Mouse (Mus musculus): ENCODE data around the gene Coro2b. TPM values are rescaled to one million over a fixed set of nuclear protein-coding genes. Genes with fewer than 3 reads are reported as not detected.

The Coro2b gene
- polyA plus RNA-seq (2015; fragmentation: Nextera tagmentation; extraction: Ambion mirVana) = 41.5 and 43.8 TPM in 2 replicates

DNA sequence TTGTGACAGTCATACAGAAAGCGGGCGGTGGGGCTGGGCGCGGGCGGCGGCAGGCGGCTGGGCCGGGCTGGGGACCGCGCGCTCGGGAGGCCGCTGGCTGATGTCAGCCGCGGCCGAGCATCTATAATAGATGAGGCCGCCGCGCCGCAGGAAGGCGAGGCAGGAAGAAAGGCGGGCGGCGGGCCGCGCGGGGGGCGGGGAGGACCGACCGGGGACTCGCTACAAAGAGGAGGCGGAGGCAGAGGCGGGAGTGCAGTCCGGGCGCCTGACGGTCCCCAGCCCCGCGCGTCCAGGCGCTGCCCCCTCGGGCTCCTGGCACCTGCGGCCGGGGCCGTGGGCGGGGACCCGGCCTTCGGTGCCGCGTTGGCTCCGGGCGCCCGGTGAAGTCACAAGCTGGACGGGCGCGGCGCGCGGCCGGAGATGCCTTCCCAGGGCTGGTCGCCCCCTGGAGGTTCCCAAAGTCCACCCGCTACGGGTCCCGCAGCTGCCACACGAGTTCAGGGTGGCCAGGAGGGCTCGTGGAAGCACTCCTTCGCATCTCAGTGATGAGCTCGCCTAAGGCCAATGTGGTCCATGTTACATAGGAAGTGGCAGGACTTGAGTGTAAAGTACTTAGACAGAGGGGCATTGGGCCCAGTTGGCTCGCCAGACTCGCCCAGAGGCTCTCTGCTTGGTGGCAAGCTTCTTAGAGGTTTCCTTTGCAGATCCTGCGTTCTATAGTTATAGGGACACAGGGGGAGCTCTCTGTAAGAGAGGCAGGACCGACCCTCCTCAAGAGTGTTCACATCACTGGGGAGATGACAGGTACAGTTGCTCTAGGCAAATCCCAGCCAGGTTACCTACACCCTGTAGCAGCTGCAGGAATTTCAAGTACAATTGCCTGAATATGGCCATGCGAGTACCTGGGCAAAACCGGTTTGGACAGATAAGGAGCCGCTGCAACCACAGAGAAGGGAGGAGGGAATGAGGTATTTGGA, at the start of gene Coro2b:
TSS of gene Coro2b (minus strand) at position 390 of the 977 bp plus-strand sequence.
- peak; percentile 40 for ATAC-seq (ENCODE audit: low read depth)
- H3K4me2 ChIP-seq = peak within 1 kb of the TSS; percentile 81
- H3K27me3 ChIP-seq = no peaks in the 10 kb centered on the region
- no peaks in the 10 kb centered on the region for H3K36me3 ChIP-seq
- H3K4me1 ChIP-seq (replicated peaks) = peaks cover 92% of the 10 kb centered on the region
- H3K27ac ChIP-seq (replicated peaks) = peak within 1 kb of the TSS; percentile 98
- H3K9ac ChIP-seq = peak within 1 kb of the TSS; percentile 93
- no peaks in the 10 kb centered on the region for H3K9me3 ChIP-seq
- WGBS = 2% methylated on average over 71 of the region's 74 CpGs
- H3K4me3 ChIP-seq = peak within 1 kb of the TSS; percentile 72

DNA sequence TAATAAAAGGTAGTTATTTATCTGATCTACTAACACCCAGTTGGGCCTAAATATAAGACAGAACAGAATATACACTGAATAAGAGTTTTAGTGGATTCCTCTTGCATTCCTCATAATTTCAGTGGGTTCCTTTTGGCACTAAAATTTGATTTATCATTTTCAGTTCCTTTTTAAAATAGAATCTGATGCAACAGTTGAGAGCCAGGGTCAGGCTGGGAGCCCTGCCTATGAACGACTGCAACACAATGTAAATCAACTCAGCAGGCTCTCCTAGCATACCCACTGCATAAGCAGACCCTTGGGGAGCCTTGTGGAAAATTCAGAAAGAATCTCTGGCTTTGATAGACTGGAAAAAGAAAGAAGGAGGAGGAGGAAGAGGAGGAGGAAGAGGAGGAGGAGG, 40.7 kb upstream of the Coro2b start:
- Histone ChIP-seq H3K36me3 (no peaks in the 10 kb centered on the region), H3K9me3 (no peaks in the 10 kb centered on the region), H3K27ac (replicated peaks) (no peak overlapping the region), H3K27me3 (no peaks in the 10 kb centered on the region), H3K4me3 (no peak overlapping the region), H3K4me1 (replicated peaks) (no peaks in the 10 kb centered on the region), H3K4me2 (no peak overlapping the region), H3K9ac (no peak overlapping the region)
- 51% methylated on average over 1 of the region's 1 CpGs for WGBS
- no peak for ATAC-seq (ENCODE audit: low read depth)

- Histone ChIP-seq H3K27ac (replicated peaks) (no peak overlapping the region), H3K36me3 (no peaks in the 10 kb centered on the region), H3K4me1 (replicated peaks) (no peaks in the 10 kb centered on the region), H3K9me3 (0 out of 2 replicates have a peak, but pooled peaks cover 8% of the 10 kb centered on the region), H3K9ac (no peak overlapping the region), H3K27me3 (no peaks in the 10 kb centered on the region), H3K4me2 (no peak overlapping the region), H3K4me3 (no peak overlapping the region)
- 90% methylated on average over 6 of the region's 6 CpGs for WGBS
- ATAC-seq (ENCODE audit: low read depth) = no peak
Measured at GRCm38 (mm10) chr9:62569121-62569520, 32.3 kb upstream of the Coro2b start.

DNA sequence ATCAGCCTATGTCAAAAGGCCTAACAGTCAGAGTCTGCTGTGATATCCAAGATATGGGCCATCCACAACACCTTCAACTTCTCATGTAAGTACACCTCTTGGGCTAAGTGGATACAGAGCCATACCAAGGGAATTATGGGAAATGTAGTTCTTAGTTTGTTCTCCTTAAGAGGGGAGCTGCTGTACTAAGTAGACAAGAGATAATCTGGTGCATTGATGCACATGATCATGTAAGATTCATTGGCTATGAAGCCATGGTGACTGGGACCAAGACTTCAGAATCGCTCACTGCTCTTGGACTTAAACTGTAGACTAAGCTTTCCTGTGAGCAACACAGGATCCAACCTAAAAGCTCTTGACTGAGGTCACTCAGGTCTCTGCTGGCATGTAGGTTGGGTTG, 31.0 kb upstream of the Coro2b start:
- Histone ChIP-seq H3K4me3 (no peak overlapping the region), H3K4me1 (replicated peaks) (no peaks in the 10 kb centered on the region), H3K36me3 (no peaks in the 10 kb centered on the region), H3K27ac (replicated peaks) (no peak overlapping the region), H3K9ac (no peak overlapping the region), H3K27me3 (no peaks in the 10 kb centered on the region), H3K9me3 (0 out of 2 replicates have a peak, but pooled peaks cover 8% of the 10 kb centered on the region), H3K4me2 (no peak overlapping the region)
- no peak for ATAC-seq (ENCODE audit: low read depth)
- WGBS = 89% methylated on average over 1 of the region's 1 CpGs

- Histone ChIP-seq H3K36me3 (no peaks in the 10 kb centered on the region), H3K9me3 (0 out of 2 replicates have a peak, but pooled peaks cover 8% of the 10 kb centered on the region), H3K4me1 (replicated peaks) (no peaks in the 10 kb centered on the region), H3K27ac (replicated peaks) (no peak overlapping the region), H3K4me3 (no peak overlapping the region), H3K9ac (no peak overlapping the region), H3K27me3 (no peaks in the 10 kb centered on the region), H3K4me2 (no peak overlapping the region)
- WGBS = 89% methylated on average over 6 of the region's 6 CpGs
- no peak for ATAC-seq (ENCODE audit: low read depth)
Measured at GRCm38 (mm10) chr9:62562236-62562635, 25.4 kb upstream of the Coro2b start.

DNA sequence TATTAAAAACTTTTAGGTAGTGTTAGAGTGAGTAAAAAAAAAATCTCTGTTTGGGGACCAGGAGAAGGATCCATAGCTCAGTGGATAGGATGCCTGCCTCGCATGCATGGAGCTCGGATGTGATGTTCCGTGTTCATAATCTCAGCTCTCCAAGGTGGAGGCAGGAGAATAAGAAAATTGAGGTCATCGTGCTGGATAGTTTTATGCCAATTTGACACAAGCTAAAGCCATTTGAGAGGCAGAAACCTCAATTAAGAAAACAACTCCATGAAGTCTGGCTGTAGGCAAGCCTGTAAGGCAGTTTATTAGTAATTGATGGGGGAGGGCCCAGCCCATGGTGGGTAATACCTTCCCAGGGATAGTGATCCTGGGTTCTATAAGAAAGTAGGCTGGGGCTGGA, 23.6 kb upstream of the Coro2b start:
- WGBS = 93% methylated on average over 4 of the region's 4 CpGs

GRCm38 (mm10) chr9:62560006-62560405, 23.2 kb upstream of the Coro2b start:
- ATAC-seq (ENCODE audit: low read depth) = no peak
- no peak overlapping the region for H3K4me3 ChIP-seq
- WGBS = 76% methylated on average over 5 of the region's 5 CpGs

More for the DNA sequence above, 23.6 kb upstream of the Coro2b start:
- ATAC-seq (ENCODE audit: low read depth) = no peak
- H3K9me3 ChIP-seq = 0 out of 2 replicates have a peak, but pooled peaks cover 7% of the 10 kb centered on the region
- H3K27ac ChIP-seq (replicated peaks) = no peak overlapping the region
- H3K27me3 ChIP-seq = no peaks in the 10 kb centered on the region
- H3K36me3 ChIP-seq = no peaks in the 10 kb centered on the region
- no peak overlapping the region for H3K4me2 ChIP-seq
- no peak overlapping the region for H3K9ac ChIP-seq
- H3K4me1 ChIP-seq (replicated peaks) = no peaks in the 10 kb centered on the region
- H3K4me3 ChIP-seq = no peak overlapping the region

DNA sequence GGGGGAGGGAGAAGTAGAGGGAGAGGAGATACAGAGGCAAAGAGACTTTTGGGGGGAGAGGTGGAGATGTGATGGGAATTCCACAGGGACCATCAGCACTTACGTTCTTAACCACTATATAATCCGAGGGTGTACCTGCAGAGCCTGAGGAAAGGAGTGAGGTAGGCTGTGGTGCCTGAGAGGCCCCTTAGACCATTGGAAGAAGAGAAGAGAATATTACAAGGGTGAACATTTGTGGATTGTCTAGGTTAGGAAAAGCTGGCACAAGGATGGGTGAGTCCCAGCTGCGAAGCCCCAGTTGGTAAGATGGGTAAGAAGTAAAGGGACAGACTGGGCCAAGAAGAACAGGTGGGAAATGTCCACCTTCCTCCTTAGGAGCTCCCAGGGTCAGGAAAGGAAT, 22.6 kb upstream of the Coro2b start:
- WGBS = 84% methylated on average over 3 of the region's 3 CpGs
- no peak overlapping the region for H3K4me2 ChIP-seq
- H3K9me3 ChIP-seq = no peaks in the 10 kb centered on the region
- H3K4me1 ChIP-seq (replicated peaks) = peaks cover 9% of the 10 kb centered on the region
- no peak overlapping the region for H3K9ac ChIP-seq
- H3K4me3 ChIP-seq = no peak overlapping the region
- no peak overlapping the region for H3K27ac ChIP-seq (replicated peaks)
- no peaks in the 10 kb centered on the region for H3K36me3 ChIP-seq
- no peaks in the 10 kb centered on the region for H3K27me3 ChIP-seq
- no peak for ATAC-seq (ENCODE audit: low read depth)

More at GRCm38 (mm10) chr9:62560006-62560405, 23.2 kb upstream of the Coro2b start:
- H3K9me3 ChIP-seq = 0 out of 2 replicates have a peak, but pooled peaks cover 2% of the 10 kb centered on the region
- no peaks in the 10 kb centered on the region for H3K36me3 ChIP-seq
- H3K9ac ChIP-seq = no peak overlapping the region
- H3K27ac ChIP-seq (replicated peaks) = no peak overlapping the region
- H3K4me1 ChIP-seq (replicated peaks) = peaks cover 4% of the 10 kb centered on the region
- no peak overlapping the region for H3K4me2 ChIP-seq
- no peaks in the 10 kb centered on the region for H3K27me3 ChIP-seq

GRCm38 (mm10) chr9:62558058-62558457, 21.2 kb upstream of the Coro2b start:
- Histone ChIP-seq H3K9ac (no peak overlapping the region), H3K9me3 (no peaks in the 10 kb centered on the region), H3K36me3 (no peaks in the 10 kb centered on the region), H3K4me2 (no peak overlapping the region), H3K27ac (replicated peaks) (no peak overlapping the region), H3K27me3 (no peaks in the 10 kb centered on the region), H3K4me1 (replicated peaks) (peaks cover 22% of the 10 kb centered on the region), H3K4me3 (no peak overlapping the region)
- WGBS = 91% methylated on average over 8 of the region's 8 CpGs
- no peak for ATAC-seq (ENCODE audit: low read depth)

DNA sequence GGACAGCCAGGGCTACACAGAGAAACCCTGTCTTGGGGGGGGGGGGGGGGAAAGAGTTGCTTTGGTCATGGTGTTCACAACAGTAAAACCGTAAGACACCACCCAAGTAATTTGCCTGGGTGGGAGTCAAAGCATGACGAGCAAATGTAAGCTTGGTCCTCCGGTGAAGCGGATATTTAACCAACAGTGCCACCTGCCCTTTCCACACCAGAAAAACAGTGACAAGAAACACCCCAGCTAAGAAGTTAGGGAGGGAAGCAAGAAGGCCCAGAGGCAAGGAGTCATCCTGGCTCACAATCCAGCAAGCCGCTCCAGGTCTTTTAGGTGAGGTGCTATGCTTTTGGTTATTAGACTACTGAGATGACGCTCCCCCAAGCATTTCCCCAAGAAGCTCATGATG, 19.9 kb upstream of the Coro2b start:
- Histone ChIP-seq H3K36me3 (no peaks in the 10 kb centered on the region), H3K9me3 (no peaks in the 10 kb centered on the region), H3K9ac (no peak overlapping the region), H3K27me3 (no peaks in the 10 kb centered on the region), H3K4me3 (no peak overlapping the region), H3K4me1 (replicated peaks) (peaks cover 22% of the 10 kb centered on the region), H3K4me2 (no peak overlapping the region), H3K27ac (replicated peaks) (no peak overlapping the region)
- WGBS = 90% methylated on average over 6 of the region's 6 CpGs
- no peak for ATAC-seq (ENCODE audit: low read depth)

DNA sequence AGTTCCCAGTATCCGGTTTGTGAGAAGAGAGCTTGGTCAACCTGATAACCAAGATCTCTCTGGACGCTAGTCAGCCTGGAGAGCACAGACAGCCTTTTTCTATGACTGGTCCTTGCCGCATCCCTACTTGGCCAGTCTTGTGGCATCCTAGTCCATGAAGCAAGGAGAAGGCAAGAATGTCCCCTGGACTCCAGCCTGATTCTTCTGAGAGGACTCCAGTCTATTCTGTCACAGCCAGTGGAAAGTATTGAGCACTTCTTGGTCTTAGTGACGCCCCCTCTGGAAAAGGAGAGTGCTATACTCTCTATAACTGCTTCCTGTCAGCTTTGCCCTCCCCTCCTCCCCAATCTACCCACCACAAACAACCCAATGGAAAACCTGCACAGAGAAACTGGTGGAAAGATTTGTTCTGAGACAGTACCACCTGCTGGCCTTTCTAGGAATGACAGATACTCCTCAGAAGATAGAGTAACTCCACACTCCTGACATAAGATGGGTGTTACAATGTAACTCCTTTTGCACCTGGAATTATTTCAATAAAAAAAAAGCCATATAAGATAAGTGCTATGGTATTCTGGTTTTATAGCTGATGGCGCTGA, 18.5 kb upstream of the Coro2b start:
- 0 out of 2 replicates have a peak, but pooled peaks have one; percentile 24 for ATAC-seq (ENCODE audit: low read depth)
- Histone ChIP-seq H3K27me3 (no peaks in the 10 kb centered on the region), H3K4me1 (replicated peaks) (peaks cover 22% of the 10 kb centered on the region), H3K36me3 (no peaks in the 10 kb centered on the region), H3K4me3 (no peak overlapping the region), H3K9ac (no peak overlapping the region), H3K9me3 (no peaks in the 10 kb centered on the region), H3K27ac (replicated peaks) (0 out of 2 replicates have a peak overlapping the region, but pooled peaks have one; percentile 72), H3K4me2 (no peak overlapping the region)
- 70% methylated on average over 5 of the region's 5 CpGs for WGBS

DNA sequence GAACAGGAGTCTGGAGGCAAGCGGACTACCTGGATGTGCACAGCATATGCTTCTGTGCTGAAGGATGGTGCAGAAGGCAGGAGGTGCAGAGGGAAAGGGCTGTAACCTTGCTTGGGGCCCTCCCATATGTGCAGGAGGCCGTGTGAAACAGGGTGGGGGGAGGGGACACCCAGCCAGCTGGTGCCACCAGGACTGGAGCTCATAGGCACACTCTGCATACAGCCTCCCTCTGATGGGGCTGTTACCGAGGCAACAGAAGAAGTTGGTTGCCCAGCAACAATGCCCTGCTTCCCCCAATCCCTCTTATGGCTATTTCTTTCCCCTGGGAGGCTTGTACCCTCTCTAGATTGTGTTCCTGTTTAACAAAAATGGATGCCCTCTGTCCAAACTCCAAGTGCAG, 17.8 kb upstream of the Coro2b start:
- Histone ChIP-seq H3K27me3 (no peaks in the 10 kb centered on the region), H3K36me3 (no peaks in the 10 kb centered on the region), H3K9ac (no peak overlapping the region), H3K27ac (replicated peaks) (peak overlapping the region; percentile 72), H3K4me3 (no peak overlapping the region), H3K4me1 (replicated peaks) (peaks cover 26% of the 10 kb centered on the region), H3K4me2 (no peak overlapping the region), H3K9me3 (no peaks in the 10 kb centered on the region)
- peak; percentile 91 for ATAC-seq (ENCODE audit: low read depth)
- 25% methylated on average over 3 of the region's 3 CpGs for WGBS
